ENCODE assay signal across 8 mouse cellular contexts in genomic region chr13:91370441-91370840, GRCm38 (mm10).
A peak's percentile ranks its signal among the peaks of the same experiment; 100 is the strongest.
DNase-seq lines count a peak whose midpoint lies in the region; ATAC-seq and TF ChIP-seq lines count a peak whose summit lies in the region.

No protein-coding gene starts in this region.

- H3K9me3 ChIP-seq in ES-Bruce4 (replicated peaks; ENCODE audit: control insufficient read depth, insufficient read depth, low read length, poor library complexity, severe bottlenecking), result no peaks in the 10 kb centered on the region
- no peaks in the 10 kb centered on the region for H3K9me3 ChIP-seq in midbrain, embryonic 11.5 days (ENCODE audit: control insufficient read depth, low read length)
- no peaks in the 10 kb centered on the region for H3K9me3 ChIP-seq in stomach, embryonic 15.5 days

- no peaks in the 10 kb centered on the region for H3K27me3 ChIP-seq in ES-Bruce4 (ENCODE audit: control insufficient read depth, insufficient read depth, low read length, poor library complexity, severe bottlenecking)
- H3K27me3 ChIP-seq in midbrain, embryonic 11.5 days (ENCODE audit: control insufficient read depth, insufficient read depth, low read length), result no peaks in the 10 kb centered on the region
- H3K27me3 ChIP-seq in stomach, embryonic 15.5 days (replicated peaks), result no peaks in the 10 kb centered on the region

- peak overlapping the region; percentile 83 for H3K9ac ChIP-seq in ES-Bruce4 (ENCODE audit: low read depth, poor library complexity, severe bottlenecking)
- peak overlapping the region; percentile 73 for H3K9ac ChIP-seq in midbrain, embryonic 11.5 days (ENCODE audit: low read length)
- H3K9ac ChIP-seq in stomach, embryonic 15.5 days, result no peak overlapping the region

- no peak for TF ChIP-seq CTCF in ES-Bruce4 (IDR thresholded peaks at IDR 0.05; ENCODE audit: low read depth, low read length)

- no peaks in the 10 kb centered on the region for H3K36me3 ChIP-seq in ES-Bruce4 (ENCODE audit: control insufficient read depth, insufficient read depth, low read length, poor library complexity, severe bottlenecking)
- no peaks in the 10 kb centered on the region for H3K36me3 ChIP-seq in midbrain, embryonic 11.5 days (ENCODE audit: control insufficient read depth, insufficient read depth, low read length)
- H3K36me3 ChIP-seq in stomach, embryonic 15.5 days, result no peaks in the 10 kb centered on the region

- H3K27ac ChIP-seq in ES-Bruce4 (ENCODE audit: insufficient read depth, low read length), result peak overlapping the region; percentile 18; the same call in 1 of the 2 replicates
- peak overlapping the region; percentile 99 for H3K27ac ChIP-seq in midbrain, embryonic 11.5 days (ENCODE audit: low read depth, low read length)
- H3K27ac ChIP-seq in stomach, embryonic 15.5 days, result peak overlapping the region; percentile 97

- WGBS in midbrain, embryonic 11.5 days, result under 1% methylated on average over 11 of the region's 11 CpGs
- 2% methylated on average over 11 of the region's 11 CpGs for WGBS in stomach, embryonic 15.5 days

- TF ChIP-seq POLR2A in ES-Bruce4 (IDR thresholded peaks at IDR 0.05; ENCODE audit: insufficient read depth, low read length), result no peak

- peak overlapping the region; percentile 67 for H3K4me3 ChIP-seq in ES-Bruce4 (ENCODE audit: low read depth, low read length)
- peak overlapping the region; percentile 37 for H3K4me3 ChIP-seq in midbrain, embryonic 11.5 days (ENCODE audit: low read depth, low read length)
- H3K4me3 ChIP-seq in stomach, embryonic 15.5 days (replicated peaks), result peak overlapping the region; percentile 38

- peak; percentile 32 for ATAC-seq in cerebellum, adult (ENCODE audit: insufficient number of reproducible peaks, low FRiP score, low TSS enrichment)
- ATAC-seq in midbrain, embryonic 11.5 days (ENCODE audit: low FRiP score), result peak; percentile 63
- peak; percentile 41; the same call in 1 of the 2 replicates for ATAC-seq in stomach, embryonic 15.5 days (ENCODE audit: insufficient read depth, low FRiP score, low read depth)

- intact Hi-C loops in heart, postnatal 14 days (cut with DNase I), result loop anchor here (5.0 kb wide), 2 partner anchors 148 to 262 kb away; partner anchors contain the start of gene Atg10

- TF ChIP-seq EP300 in ES-Bruce4 (IDR thresholded peaks at IDR 0.05; ENCODE audit: insufficient read depth, low read depth, low read length), result no peak

- H3K4me2 ChIP-seq in midbrain, embryonic 11.5 days, result peak overlapping the region; percentile 69
- H3K4me2 ChIP-seq in stomach, embryonic 15.5 days, result peak overlapping the region; percentile 58

- no peak for DNase-seq in cerebellum, adult 11 months
- DNase-seq in embryo, embryonic 10.5 days (ENCODE audit: low spot score), result peak; percentile 66
- peak; percentile 25 to 48 for DNase-seq in heart, postnatal 14 days
- peak; percentile 63 to 76 for DNase-seq in kidney, postnatal 4 days
- no peak for DNase-seq in midbrain, embryonic 11.5 days (ENCODE audit: low spot score, missing footprints)

- peaks cover 2% of the 10 kb centered on the region for H3K4me1 ChIP-seq in ES-Bruce4 (ENCODE audit: control insufficient read depth, insufficient read depth, low read length)
- H3K4me1 ChIP-seq in midbrain, embryonic 11.5 days (ENCODE audit: control insufficient read depth, insufficient read depth, low read length), result peaks cover 40% of the 10 kb centered on the region
- peaks cover 28% of the 10 kb centered on the region for H3K4me1 ChIP-seq in stomach, embryonic 15.5 days

Comparison
In these comparisons a context has a peak if more than half of its experiments do, and no peak if none do; other contexts are left out.
1. DNase-seq: peak in embryo, embryonic 10.5 days (single experiment), heart, postnatal 14 days (2 of 2) and kidney, postnatal 4 days (2 of 2); none in cerebellum, adult 11 months (single experiment) and midbrain, embryonic 11.5 days (single experiment).
2. H3K27ac ChIP-seq: peak in every context shown above with its lines; median percentile 99 in midbrain, embryonic 11.5 days; 97 in stomach, embryonic 15.5 days; 18 in ES-Bruce4.
3. Peak in every context shown above with its lines, with median percentiles within 50 percentile points of each other: ATAC-seq and H3K4me3 ChIP-seq.